Mouse (Mus musculus): ENCODE measurements at regions not wholly inside any gene's neighbourhood (a gene's known extent, or its start where the extent isn't known, plus 50 kb on each side); places are given as distances from the start of the nearest gene placed in this dataset.

DNA sequence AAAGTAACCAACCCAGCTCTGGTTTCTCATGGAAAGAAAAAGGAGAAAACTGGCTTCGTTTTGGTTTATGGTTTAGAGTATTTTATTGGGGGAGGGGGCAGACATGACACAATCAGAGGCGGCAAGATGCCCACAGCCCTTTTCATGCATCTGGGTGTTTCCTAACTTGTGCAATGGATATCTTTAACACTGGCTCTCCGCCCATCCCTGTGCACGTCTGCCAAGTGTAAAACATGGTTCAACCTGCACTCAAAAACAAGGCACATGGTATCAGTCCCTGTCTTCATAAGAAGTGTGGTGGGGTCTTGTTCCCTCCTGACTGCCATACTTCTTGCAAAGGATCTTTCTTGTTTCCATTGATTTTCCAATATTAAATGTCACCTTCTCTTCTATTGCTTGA lies 310.6 kb downstream of the Wdr11 start:
- Histone ChIP-seq H3K27me3 (ENCODE audit: control insufficient read depth, insufficient read depth, low read length) (no peaks in the 10 kb centered on the region), H3K4me3 (ENCODE audit: low read depth, low read length) (no peak overlapping the region), H3K4me2 (no peak overlapping the region), H3K9me3 (replicated peaks; ENCODE audit: control insufficient read depth, low read length) (no peaks in the 10 kb centered on the region), H3K4me1 (ENCODE audit: control insufficient read depth, insufficient read depth, low read length) (no peaks in the 10 kb centered on the region), H3K9ac (ENCODE audit: low read depth, low read length) (no peak overlapping the region), H3K27ac (ENCODE audit: low read depth, low read length) (no peak overlapping the region), H3K36me3 (ENCODE audit: control insufficient read depth, insufficient read depth, low read length) (no peaks in the 10 kb centered on the region)
- WGBS (ENCODE audit: insufficient replicate concordance) = 78% methylated on average over 4 of the region's 4 CpGs
- no peak for ATAC-seq (replicated peaks; ENCODE audit: insufficient number of reproducible peaks, low FRiP score, low TSS enrichment)

- ATAC-seq (replicated peaks; ENCODE audit: insufficient number of reproducible peaks, low FRiP score, low TSS enrichment) = no peak
- H3K4me2 ChIP-seq = no peak overlapping the region
- no peak overlapping the region for H3K27ac ChIP-seq (ENCODE audit: low read depth, low read length)
- H3K36me3 ChIP-seq (ENCODE audit: control insufficient read depth, insufficient read depth, low read length) = no peaks in the 10 kb centered on the region
- WGBS (ENCODE audit: insufficient replicate concordance) = 65% methylated on average over 5 of the region's 5 CpGs
- no peak overlapping the region for H3K4me3 ChIP-seq (ENCODE audit: low read depth, low read length)
- no peaks in the 10 kb centered on the region for H3K4me1 ChIP-seq (ENCODE audit: control insufficient read depth, insufficient read depth, low read length)
- no peaks in the 10 kb centered on the region for H3K27me3 ChIP-seq (ENCODE audit: control insufficient read depth, insufficient read depth, low read length)
- no peaks in the 10 kb centered on the region for H3K9me3 ChIP-seq (replicated peaks; ENCODE audit: control insufficient read depth, low read length)
- no peak overlapping the region for H3K9ac ChIP-seq (ENCODE audit: low read depth, low read length)
Measured at GRCm38 (mm10) chr7:129903126-129903525, 311.5 kb downstream of the Wdr11 start.

GRCm38 (mm10) chr7:129906131-129906530 lies 314.5 kb downstream of the Wdr11 start:
- no peak overlapping the region for H3K4me2 ChIP-seq
- WGBS (ENCODE audit: insufficient replicate concordance) = 70% methylated on average over 1 of the region's 1 CpGs
- no peaks in the 10 kb centered on the region for H3K4me1 ChIP-seq (ENCODE audit: control insufficient read depth, insufficient read depth, low read length)
- no peaks in the 10 kb centered on the region for H3K9me3 ChIP-seq (replicated peaks; ENCODE audit: control insufficient read depth, low read length)
- H3K9ac ChIP-seq (ENCODE audit: low read depth, low read length) = no peak overlapping the region
- H3K36me3 ChIP-seq (ENCODE audit: control insufficient read depth, insufficient read depth, low read length) = no peaks in the 10 kb centered on the region
- no peaks in the 10 kb centered on the region for H3K27me3 ChIP-seq (ENCODE audit: control insufficient read depth, insufficient read depth, low read length)
- no peak for ATAC-seq (replicated peaks; ENCODE audit: insufficient number of reproducible peaks, low FRiP score, low TSS enrichment)
- no peak overlapping the region for H3K4me3 ChIP-seq (ENCODE audit: low read depth, low read length)
- no peak overlapping the region for H3K27ac ChIP-seq (ENCODE audit: low read depth, low read length)

DNA sequence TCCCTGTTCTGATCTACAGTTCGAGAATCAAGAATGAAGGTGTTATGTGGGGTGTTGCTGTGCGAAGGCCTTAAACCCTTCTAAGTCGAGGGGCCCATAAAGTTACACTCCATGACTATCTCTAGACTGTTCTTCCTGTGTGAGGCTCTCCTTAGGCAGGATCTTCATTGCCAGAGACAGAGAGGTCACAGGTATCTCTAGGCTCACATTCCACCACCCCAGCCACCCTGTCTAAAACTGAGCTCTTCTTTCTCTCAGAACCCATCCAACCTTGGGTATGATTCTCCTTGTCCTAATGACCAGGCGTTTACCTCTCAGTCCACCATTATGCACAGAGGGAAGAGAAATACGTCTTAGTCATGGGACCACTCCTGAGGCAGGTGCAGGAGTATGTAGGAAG lies 317.2 kb downstream of the Wdr11 start:
- no peak for ATAC-seq (replicated peaks; ENCODE audit: insufficient number of reproducible peaks, low FRiP score, low TSS enrichment)
- H3K36me3 ChIP-seq (ENCODE audit: control insufficient read depth, insufficient read depth, low read length) = no peaks in the 10 kb centered on the region
- no peaks in the 10 kb centered on the region for H3K9me3 ChIP-seq (replicated peaks; ENCODE audit: control insufficient read depth, low read length)
- WGBS (ENCODE audit: insufficient replicate concordance) = 84% methylated on average over 5 of the region's 5 CpGs
- no peak overlapping the region for H3K4me2 ChIP-seq
- no peak overlapping the region for H3K9ac ChIP-seq (ENCODE audit: low read depth, low read length)
- H3K27me3 ChIP-seq (ENCODE audit: control insufficient read depth, insufficient read depth, low read length) = no peaks in the 10 kb centered on the region
- H3K4me1 ChIP-seq (ENCODE audit: control insufficient read depth, insufficient read depth, low read length) = no peaks in the 10 kb centered on the region
- no peak overlapping the region for H3K4me3 ChIP-seq (ENCODE audit: low read depth, low read length)
- no peak overlapping the region for H3K27ac ChIP-seq (ENCODE audit: low read depth, low read length)

DNA sequence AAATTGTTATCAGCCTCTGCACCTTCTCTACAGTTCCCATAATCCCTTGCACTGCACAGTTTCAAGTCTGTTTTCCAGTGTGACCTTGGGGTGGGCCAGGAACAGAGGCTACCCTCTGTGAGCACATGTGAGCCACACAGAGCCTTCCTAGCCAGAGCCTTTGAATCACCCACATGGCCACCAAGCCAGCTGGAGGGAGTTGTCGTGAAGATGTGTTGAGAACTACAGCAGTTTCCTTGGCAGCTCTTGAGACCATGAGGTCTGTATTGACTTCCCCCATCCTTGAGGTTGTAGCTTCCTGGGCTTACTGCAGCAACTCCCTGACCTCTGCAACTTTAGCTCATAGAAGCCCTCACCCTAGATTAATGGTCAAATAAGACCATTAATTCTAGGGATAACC lies 318.1 kb downstream of the Wdr11 start:
- Histone ChIP-seq H3K27me3 (ENCODE audit: control insufficient read depth, insufficient read depth, low read length) (no peaks in the 10 kb centered on the region), H3K4me2 (no peak overlapping the region), H3K36me3 (ENCODE audit: control insufficient read depth, insufficient read depth, low read length) (no peaks in the 10 kb centered on the region), H3K4me3 (ENCODE audit: low read depth, low read length) (no peak overlapping the region), H3K9ac (ENCODE audit: low read depth, low read length) (no peak overlapping the region), H3K4me1 (ENCODE audit: control insufficient read depth, insufficient read depth, low read length) (no peaks in the 10 kb centered on the region), H3K9me3 (replicated peaks; ENCODE audit: control insufficient read depth, low read length) (no peaks in the 10 kb centered on the region), H3K27ac (ENCODE audit: low read depth, low read length) (no peak overlapping the region)
- 72% methylated on average over 1 of the region's 1 CpGs for WGBS (ENCODE audit: insufficient replicate concordance)
- no peak for ATAC-seq (replicated peaks; ENCODE audit: insufficient number of reproducible peaks, low FRiP score, low TSS enrichment)

DNA sequence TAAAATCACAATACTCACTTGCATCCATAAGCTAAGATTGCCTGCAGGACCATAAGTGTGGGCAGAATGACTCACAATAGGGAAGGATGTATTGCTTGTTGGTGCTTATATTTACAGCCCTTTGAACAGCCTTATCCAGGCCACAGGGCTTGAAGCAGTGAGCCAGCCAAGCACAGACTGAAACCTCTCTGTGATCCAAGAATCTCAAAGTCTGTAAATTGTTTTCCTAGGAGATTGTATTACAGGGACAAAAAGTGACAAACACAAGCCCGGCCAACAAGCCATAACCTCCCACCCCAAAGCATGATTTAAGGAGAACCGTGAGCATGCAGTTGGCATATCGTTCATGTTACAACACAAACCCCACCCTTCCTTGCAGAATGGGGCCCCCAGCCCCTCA lies 319.2 kb downstream of the Wdr11 start:
- Histone ChIP-seq H3K9me3 (replicated peaks; ENCODE audit: control insufficient read depth, low read length) (no peaks in the 10 kb centered on the region), H3K36me3 (ENCODE audit: control insufficient read depth, insufficient read depth, low read length) (no peaks in the 10 kb centered on the region), H3K4me1 (ENCODE audit: control insufficient read depth, insufficient read depth, low read length) (no peaks in the 10 kb centered on the region), H3K4me3 (ENCODE audit: low read depth, low read length) (no peak overlapping the region), H3K9ac (ENCODE audit: low read depth, low read length) (no peak overlapping the region), H3K27ac (ENCODE audit: low read depth, low read length) (no peak overlapping the region), H3K27me3 (ENCODE audit: control insufficient read depth, insufficient read depth, low read length) (no peaks in the 10 kb centered on the region), H3K4me2 (no peak overlapping the region)
- no peak for ATAC-seq (replicated peaks; ENCODE audit: insufficient number of reproducible peaks, low FRiP score, low TSS enrichment)
- WGBS (ENCODE audit: insufficient replicate concordance) = 63% methylated on average over 3 of the region's 3 CpGs

DNA sequence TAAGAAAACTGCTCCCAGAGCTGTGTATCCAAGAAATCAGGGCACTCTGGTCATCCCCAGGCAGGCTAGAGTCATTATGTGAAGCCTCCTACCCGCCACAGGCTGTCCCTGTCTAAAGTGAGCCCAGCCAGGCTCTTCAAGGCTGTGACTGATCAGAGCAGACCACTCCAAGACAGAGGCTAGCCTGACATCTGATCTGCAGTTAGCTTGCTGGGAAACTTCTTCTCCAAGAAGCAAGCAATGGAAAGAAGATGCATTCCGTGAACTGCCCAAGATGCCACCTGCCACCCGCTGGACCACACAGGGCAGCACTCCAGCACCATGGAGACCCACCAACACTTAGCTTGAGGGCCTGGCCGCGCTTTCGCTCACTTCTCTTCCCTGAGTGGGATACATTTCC lies 323.2 kb downstream of the Wdr11 start:
- Histone ChIP-seq H3K36me3 (ENCODE audit: control insufficient read depth, insufficient read depth, low read length) (no peaks in the 10 kb centered on the region), H3K9me3 (replicated peaks; ENCODE audit: control insufficient read depth, low read length) (no peaks in the 10 kb centered on the region), H3K27me3 (ENCODE audit: control insufficient read depth, insufficient read depth, low read length) (no peaks in the 10 kb centered on the region), H3K9ac (ENCODE audit: low read depth, low read length) (no peak overlapping the region), H3K4me3 (ENCODE audit: low read depth, low read length) (no peak overlapping the region), H3K4me1 (ENCODE audit: control insufficient read depth, insufficient read depth, low read length) (no peaks in the 10 kb centered on the region), H3K4me2 (no peak overlapping the region), H3K27ac (ENCODE audit: low read depth, low read length) (no peak overlapping the region)
- ATAC-seq (replicated peaks; ENCODE audit: insufficient number of reproducible peaks, low FRiP score, low TSS enrichment) = no peak
- 88% methylated on average over 6 of the region's 6 CpGs for WGBS (ENCODE audit: insufficient replicate concordance)

DNA sequence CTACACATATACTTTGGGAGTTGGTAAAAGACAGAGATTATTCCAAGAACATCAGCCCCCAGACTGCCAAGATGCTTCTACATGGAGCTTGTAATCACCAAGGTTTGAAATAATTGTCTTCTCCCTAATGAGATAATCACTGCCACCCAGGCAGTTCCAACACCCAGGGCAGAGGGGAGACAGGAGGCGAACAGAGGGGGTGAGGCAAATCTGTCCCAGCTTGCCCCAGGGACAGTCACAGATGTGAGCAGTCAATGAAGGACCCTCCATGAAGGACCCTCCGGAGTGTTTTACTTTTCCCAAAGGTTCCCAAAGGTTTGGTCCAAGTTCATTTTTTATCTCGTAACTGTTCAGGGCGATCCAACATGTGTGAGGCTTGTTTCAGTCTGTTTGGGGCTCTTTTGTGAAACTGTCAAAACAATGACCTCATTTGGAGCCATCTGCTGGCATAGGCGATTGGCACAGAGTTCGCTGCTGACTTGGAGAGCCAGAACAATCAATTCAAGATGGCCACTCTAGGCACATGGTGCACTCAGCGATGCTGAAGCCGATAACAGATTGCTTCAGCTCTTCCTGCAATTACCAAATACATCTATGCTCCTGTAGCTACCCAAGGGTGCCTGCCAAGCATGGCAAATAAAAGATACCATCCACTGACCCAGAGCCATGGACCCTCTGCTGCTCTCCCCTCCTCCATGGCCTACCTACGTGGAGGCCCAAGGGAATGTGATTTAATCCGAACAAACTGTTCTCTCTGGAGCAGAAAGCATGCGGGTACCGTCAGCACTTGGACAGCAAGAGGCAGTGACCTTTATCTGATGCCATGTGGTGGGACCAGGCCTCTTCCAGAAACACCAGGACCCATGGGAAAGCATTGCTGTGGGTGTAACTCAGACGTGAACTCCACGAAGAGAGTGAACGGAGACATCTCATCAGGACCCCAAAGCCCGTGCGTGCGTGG lies 326.9 kb downstream of the Wdr11 start:
- H3K4me1 ChIP-seq (ENCODE audit: control insufficient read depth, insufficient read depth, low read length) = no peaks in the 10 kb centered on the region
- no peak overlapping the region for H3K9ac ChIP-seq (ENCODE audit: low read depth, low read length)
- no peak overlapping the region for H3K27ac ChIP-seq (ENCODE audit: low read depth, low read length)
- H3K27me3 ChIP-seq (ENCODE audit: control insufficient read depth, insufficient read depth, low read length) = no peaks in the 10 kb centered on the region
- no peaks in the 10 kb centered on the region for H3K36me3 ChIP-seq (ENCODE audit: control insufficient read depth, insufficient read depth, low read length)
- no peak for ATAC-seq (replicated peaks; ENCODE audit: insufficient number of reproducible peaks, low FRiP score, low TSS enrichment)
- WGBS (ENCODE audit: insufficient replicate concordance) = 83% methylated on average over 18 of the region's 18 CpGs
- no peak overlapping the region for H3K4me2 ChIP-seq
- H3K4me3 ChIP-seq (ENCODE audit: low read depth, low read length) = no peak overlapping the region
- no peaks in the 10 kb centered on the region for H3K9me3 ChIP-seq (replicated peaks; ENCODE audit: control insufficient read depth, low read length)

GRCm38 (mm10) chr7:129922291-129922690 lies 330.6 kb downstream of the Wdr11 start:
- H3K4me3 ChIP-seq (ENCODE audit: low read depth, low read length) = no peak overlapping the region
- no peak for ATAC-seq (replicated peaks; ENCODE audit: insufficient number of reproducible peaks, low FRiP score, low TSS enrichment)

More at GRCm38 (mm10) chr7:129922291-129922690, 330.6 kb downstream of the Wdr11 start:
- Histone ChIP-seq H3K4me2 (no peak overlapping the region), H3K9me3 (replicated peaks; ENCODE audit: control insufficient read depth, low read length) (no peaks in the 10 kb centered on the region), H3K4me1 (ENCODE audit: control insufficient read depth, insufficient read depth, low read length) (no peaks in the 10 kb centered on the region), H3K36me3 (ENCODE audit: control insufficient read depth, insufficient read depth, low read length) (no peaks in the 10 kb centered on the region), H3K9ac (ENCODE audit: low read depth, low read length) (no peak overlapping the region), H3K27me3 (ENCODE audit: control insufficient read depth, insufficient read depth, low read length) (no peaks in the 10 kb centered on the region), H3K27ac (ENCODE audit: low read depth, low read length) (no peak overlapping the region)
- 69% methylated on average over 7 of the region's 7 CpGs for WGBS (ENCODE audit: insufficient replicate concordance)

Data from heart, embryonic 11.5 days (tissue).